Mouse (Mus musculus) adrenal gland, postnatal 25 days (tissue): ENCODE results near the gene Cldn10. TPM values are rescaled to one million over a fixed set of nuclear protein-coding genes. Genes with fewer than 3 reads are reported as not detected.

Experiments
- DNase-seq: peaks from one replicate; pipeline ENCODE4 v3.0.0; 2021; ENCODE audit warnings: mixed read lengths
- total RNA-seq: library from RNA; stranded (reverse); gene quantifications from 2 replicates; pipeline ENCODE4 v1.2.3, GENCODE M21; 2021

Gene Cldn10
- total RNA-seq, 1 experiment from 2014 or later, result 0.15 TPM

GRCm38 (mm10) chr14:118866014-118866811 lies 78.5 kb downstream of the Cldn10 start:
- no peak for DNase-seq

DNA sequence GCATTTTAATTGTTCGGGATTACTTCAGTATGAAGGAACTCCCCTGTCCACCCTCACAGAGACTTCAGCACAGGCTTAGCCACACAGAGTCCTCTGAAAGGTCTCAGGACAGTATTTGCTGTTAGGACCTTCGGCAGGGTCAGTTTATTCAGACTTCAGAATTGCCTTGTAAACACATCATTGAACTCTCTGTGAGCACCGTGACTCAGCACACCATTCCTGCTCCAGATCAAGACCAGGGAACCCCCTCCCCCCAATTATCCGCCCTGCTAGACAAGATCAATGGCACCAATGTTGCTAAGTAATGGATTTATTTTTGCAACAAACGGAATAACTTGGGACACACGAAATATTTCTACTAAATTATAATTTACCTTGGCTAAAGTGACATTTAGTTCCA lies 79.7 kb downstream of the Cldn10 start:
- DNase-seq, result no peak

DNA sequence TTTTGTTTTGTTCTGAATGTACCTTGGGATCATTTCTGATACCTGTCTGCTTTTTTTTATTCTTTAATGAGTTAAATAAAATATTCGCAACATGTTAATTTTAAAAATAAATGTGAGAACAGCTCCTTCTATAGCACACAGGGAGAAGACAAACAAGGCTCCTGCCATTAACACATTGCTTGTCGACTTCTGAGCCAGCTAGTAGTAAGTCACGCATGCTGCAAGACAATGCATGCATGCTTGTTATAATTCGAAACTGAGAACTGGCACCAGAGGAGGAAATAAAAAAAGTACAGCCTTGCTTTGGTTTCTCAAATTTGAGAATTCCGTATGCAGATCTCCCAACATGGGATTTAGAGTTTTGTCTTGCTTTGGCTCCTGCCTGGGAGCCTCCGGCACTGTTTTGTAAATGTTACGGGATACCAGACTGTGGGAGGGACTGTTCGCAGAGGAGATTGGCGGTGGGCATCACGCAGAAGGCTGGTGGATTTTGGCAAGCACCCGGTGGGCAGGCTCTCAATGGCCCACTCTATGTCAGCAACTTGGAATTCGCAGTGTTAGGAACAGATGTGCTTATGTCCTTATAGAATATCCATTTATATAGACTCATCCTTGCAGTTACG lies 80.5 kb downstream of the Cldn10 start:
- DNase-seq, result no peak

GRCm38 (mm10) chr14:118869712-118870111 lies 82.0 kb downstream of the Cldn10 start:
- DNase-seq, result no peak

DNA sequence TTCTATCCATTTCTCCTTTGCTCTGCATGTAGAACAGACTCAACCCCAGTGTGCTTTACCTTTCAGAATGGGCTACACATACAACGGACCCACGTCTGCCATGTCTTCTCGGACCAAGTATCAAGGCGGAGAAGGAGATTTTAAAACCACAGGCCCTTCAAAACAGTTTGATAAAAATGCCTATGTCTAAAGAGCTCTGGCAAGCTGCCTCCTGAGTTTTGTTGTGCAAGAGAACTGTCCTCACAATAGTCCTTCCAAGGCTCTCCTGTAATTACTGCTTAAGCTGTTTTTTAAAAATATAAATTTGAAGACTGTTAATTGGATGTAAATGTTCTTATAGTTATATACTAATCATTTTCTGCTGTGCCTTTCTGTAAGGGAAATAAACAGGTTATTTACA lies 86.4 kb downstream of the Cldn10 start:
- DNase-seq, result no peak

DNA sequence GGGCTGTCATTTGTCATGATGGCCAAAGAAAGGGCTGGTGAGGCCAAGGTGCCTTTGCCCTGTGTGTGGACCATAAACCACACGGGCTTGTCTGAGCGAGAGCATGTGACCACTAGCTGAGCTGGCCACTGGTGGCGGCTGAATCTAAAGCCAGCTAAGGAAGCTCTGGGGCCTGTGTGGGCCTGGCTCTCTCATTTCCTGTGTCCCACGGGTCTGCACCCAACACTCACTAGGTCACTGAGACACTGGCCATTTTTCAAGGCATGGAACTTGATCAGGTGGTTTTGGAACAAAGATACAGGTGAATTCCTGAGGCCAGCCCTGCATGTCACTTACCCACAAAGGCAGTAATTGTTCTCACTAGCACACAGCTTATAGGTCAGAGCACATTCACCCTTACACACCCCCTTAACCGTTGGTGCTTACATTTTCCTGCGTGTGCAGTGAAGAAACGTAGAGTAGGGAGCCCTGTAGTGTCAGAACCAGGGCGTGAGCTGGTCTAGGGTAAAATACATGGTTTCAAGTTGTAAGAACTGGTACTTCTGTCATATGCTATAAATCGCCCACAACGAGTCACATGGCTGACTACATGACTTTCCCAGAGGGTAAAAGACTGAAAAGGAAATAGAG lies 87.2 kb downstream of the Cldn10 start:
- DNase-seq, result no peak

DNA sequence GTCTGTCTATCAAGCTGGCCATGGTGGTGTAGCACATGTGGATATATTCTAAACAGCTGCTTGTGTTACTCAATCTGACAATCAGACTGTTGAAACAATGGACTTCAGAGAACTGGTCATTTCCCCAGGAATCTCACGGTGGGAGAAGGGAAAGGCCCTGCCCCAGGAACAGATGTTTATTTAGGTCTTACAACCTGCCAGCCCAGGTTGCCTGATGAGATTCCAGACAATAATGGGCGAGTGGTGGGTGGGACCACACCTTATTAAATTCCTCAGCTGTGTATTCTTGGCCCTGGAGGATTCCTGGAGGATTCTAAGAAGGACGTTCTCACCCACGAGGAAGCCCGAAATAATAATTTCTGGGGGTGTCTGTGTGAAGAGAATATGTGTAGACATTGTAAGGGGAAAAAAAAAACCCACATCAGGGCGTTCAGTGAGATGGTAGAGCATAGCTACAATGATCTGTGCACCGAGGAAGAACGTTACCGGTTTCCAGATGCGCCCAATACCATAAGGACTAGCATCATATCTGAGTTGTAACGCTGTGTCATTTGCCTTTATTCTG lies 90.7 kb downstream of the Cldn10 start:
- DNase-seq, result no peak

DNA sequence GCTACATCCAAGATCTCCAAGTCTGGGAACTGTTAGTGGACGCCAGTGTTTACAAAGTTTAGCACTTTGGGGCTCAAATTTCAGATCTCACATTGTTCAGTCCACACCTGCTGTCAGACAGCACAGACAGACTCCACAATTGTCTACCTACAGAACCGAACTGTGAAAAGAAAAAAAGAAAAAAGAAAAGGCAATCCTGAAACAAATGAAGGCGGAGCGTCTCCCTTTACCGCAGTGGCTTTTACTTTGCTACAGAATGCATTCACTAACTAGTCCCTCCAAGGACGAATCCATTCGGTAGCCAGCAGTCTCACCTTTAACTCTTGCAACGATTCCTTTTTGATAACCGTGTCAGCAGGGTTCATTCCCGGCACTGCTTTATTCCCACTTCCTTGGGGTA lies 93.0 kb downstream of the Cldn10 start:
- DNase-seq, result no peak

DNA sequence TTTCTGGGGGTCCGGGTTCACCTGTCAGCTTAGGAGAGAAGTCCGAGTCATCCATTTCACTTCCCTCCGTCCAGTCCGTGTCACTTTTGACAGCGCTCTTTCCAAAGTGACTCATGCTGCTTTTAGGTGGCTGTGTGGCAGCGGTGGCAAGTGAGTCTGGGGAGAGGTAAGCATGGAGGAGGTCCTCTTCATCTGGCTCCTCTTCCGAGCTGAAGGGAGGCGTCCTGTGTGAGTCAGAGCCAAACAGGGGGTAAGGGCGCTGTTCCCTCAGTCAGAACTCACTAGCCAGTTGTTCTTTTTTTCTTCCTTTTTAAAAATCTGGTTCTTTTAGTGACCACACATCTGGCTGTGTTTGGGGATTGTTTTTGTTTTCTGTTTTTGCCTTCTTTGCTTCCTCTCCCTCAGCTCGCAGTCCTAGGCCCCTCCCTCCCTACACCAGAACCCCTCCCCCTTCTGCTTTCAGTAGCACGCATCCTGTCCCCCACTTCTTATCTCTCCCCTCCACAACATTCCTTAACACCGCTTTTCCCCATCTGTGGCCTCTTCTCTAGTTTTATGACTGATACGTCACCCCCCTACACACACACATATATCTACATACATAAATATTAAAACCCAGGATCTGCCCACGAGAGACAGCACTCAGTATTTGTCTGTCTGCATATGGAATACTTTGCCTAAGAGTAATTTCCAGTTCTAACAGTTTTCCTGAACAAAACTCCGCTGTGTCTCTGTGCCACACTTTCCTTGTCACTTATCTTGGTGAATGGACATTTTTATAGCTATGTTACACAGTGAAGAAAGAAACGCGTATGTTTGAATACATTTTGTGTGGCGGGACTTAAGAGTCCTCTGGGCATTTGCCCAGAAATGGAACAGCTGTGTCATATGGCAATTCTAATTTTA lies 95.9 kb downstream of the Cldn10 start:
- DNase-seq, result no peak

GRCm38 (mm10) chr14:118884250-118884556 lies 96.5 kb downstream of the Cldn10 start:
- no peak for DNase-seq

GRCm38 (mm10) chr14:118890101-118890500 lies 102.4 kb downstream of the Cldn10 start:
- no peak for DNase-seq

- DNase-seq, result no peak
Measured at GRCm38 (mm10) chr14:118895228-118895627, 107.5 kb downstream of the Cldn10 start.

GRCm38 (mm10) chr14:118895655-118896054 lies 107.9 kb downstream of the Cldn10 start:
- DNase-seq, result no peak

- no peak for DNase-seq
Measured at GRCm38 (mm10) chr14:118899940-118900339, 112.2 kb downstream of the Cldn10 start.

DNA sequence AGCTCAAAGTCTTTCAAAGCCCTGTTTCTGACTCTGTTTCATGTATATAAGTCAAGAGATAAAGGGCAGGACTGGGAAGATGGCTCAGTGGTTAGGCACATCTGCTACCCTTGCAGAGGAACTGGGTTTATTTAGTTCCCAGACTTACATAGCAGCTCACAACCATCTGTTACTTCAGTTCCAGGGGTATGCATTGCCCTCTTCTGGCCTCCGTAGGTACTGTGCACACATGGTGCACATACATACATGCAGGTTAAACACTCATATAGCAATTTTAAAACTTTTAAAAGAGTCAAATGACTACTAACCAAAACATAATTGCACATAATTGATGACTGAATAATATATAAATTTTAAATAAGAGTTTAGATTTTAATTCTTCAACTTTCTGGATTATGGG lies 113.2 kb downstream of the Cldn10 start:
- no peak for DNase-seq

- DNase-seq, result no peak
Measured at GRCm38 (mm10) chr14:118903397-118903796, 115.7 kb downstream of the Cldn10 start.

- no peak for DNase-seq
Measured at GRCm38 (mm10) chr14:118903867-118904562, 116.3 kb downstream of the Cldn10 start.

- DNase-seq, result no peak
Measured at GRCm38 (mm10) chr14:118907592-118907991, 119.9 kb downstream of the Cldn10 start.

DNA sequence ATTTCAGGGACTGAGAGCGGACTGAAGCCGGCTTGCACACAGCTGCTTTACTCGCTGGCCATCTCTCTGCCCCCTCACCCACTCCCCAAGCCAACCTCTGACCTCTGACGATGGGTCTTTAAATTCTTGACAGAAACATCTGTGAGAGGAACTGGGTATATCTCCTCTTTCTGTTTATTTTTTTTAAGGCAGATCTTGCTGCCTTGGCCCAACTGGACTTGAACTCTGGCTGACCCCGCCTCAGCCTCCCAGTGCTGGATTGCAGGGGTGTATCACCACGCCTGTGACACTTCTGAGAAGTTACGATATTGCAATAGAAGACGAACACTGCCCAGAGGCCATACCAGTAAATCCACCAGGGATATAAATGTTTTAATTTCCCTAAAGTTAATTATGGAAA lies 122.2 kb downstream of the Cldn10 start:
- no peak for DNase-seq

GRCm38 (mm10) chr14:118910332-118911222 lies 122.9 kb downstream of the Cldn10 start:
- peak; percentile 68 for DNase-seq

DNA sequence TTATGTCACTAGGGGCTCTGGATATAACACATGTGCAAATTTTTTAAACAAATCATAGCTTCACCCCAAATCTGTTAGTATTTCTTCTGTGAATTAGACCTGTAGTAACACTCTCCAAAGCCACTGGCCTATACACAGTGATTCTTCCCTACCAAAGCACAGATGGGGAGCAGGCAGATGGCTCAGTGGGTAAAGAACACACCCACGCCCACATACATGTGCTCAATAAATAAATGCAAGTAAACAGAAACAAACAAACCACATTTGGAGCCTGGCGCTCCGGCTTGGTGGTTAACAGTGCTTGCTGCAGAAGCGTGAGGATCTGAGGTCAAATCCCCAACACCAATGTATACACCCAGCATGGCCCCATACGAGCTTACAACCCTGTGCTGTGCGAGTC lies 123.8 kb downstream of the Cldn10 start:
- DNase-seq, result no peak
